In the genomic region with DNA sequence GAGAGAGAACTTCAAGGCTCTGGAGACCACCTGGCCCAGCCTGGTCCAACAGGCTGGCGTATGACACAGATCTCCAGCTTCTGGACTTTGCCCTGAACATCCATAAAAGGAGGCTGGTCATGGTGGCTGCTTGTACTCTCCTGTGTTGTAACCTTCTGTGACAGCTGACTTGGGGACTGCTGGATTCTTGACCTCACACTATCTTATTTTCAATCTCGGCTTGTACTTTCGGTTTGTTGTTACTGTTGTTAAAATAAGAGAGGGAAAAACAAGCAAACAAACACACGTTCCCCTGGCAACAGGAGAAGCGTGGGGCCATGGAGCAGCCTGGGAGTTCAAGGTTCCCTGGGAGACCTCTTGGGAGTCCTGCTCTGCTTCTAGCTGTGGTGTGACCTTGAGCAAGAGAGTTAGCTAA, we compare ENCODE assay signal across 17 mouse cellular contexts. TPM values are rescaled to one million over a fixed set of nuclear protein-coding genes. Genes with fewer than 3 reads are reported as not detected.
DNase-seq lines count a peak whose midpoint lies in the region; ATAC-seq and TF ChIP-seq lines count a peak whose summit lies in the region.
"Had no signal": no experiment of that assay in that cellular context is flagged by ENCODE, and none has a peak within 500 bp of the region (broad histone marks: within the 10 kb centered on the region; RNA-seq: fewer than 3 reads in every experiment).

No protein-coding gene starts in this region.

- no peaks in the 10 kb centered on the region for H3K9me3 ChIP-seq in kidney, embryonic 14.5 days (ENCODE audit: control insufficient read depth, low read length)
- H3K9me3 ChIP-seq in liver, postnatal 0 days (ENCODE audit: low read length): no peaks in the 10 kb centered on the region
- no peaks in the 10 kb centered on the region for H3K9me3 ChIP-seq in forebrain, embryonic 15.5 days
- H3K9me3 ChIP-seq: embryonic facial prominence, embryonic 10.5 days; limb, embryonic 13.5 days; midbrain, embryonic 10.5 days had no signal

- no peak overlapping the region for H3K4me2 ChIP-seq in kidney, embryonic 14.5 days (replicated peaks; ENCODE audit: low read depth, low read length)
- H3K4me2 ChIP-seq in liver, postnatal 0 days (ENCODE audit: low read depth, low read length): no peak overlapping the region
- no peak overlapping the region for H3K4me2 ChIP-seq in forebrain, embryonic 15.5 days (replicated peaks)
- H3K4me2 ChIP-seq: hindbrain, embryonic 14.5 days; limb, embryonic 13.5 days had no signal

- peak; percentile 71 for DNase-seq in CD4-positive helper T cell, adult 2 months (ENCODE audit: low read depth, low spot score)
- DNase-seq in adipocyte (ENCODE audit: low spot score): peak; percentile 52
- DNase-seq in liver, postnatal 0 days: peak; percentile 60
- no peak for DNase-seq in spleen, postnatal 10 days (ENCODE audit: low spot score in 2 of 2)
- DNase-seq in heart, postnatal 4 days: no peak
- DNase-seq: cerebellum, postnatal 10 days; forebrain, postnatal 0 days; heart, adult 18-20 months; lung, postnatal 14 days had no signal

- no peak for TF ChIP-seq CTCF in liver, postnatal 0 days (IDR thresholded peaks at IDR 0.05; ENCODE audit: low read depth)

- H3K4me1 ChIP-seq in kidney, embryonic 14.5 days (ENCODE audit: control insufficient read depth, insufficient read depth, low read length): peaks cover 29% of the 10 kb centered on the region
- H3K4me1 ChIP-seq in liver, postnatal 0 days (ENCODE audit: insufficient read depth): peaks cover 64% of the 10 kb centered on the region
- peaks cover under 1% of the 10 kb centered on the region for H3K4me1 ChIP-seq in forebrain, embryonic 15.5 days

- 0 out of 2 replicates have a peak overlapping the region, but pooled peaks have one; percentile 24 for H3K27ac ChIP-seq in kidney, embryonic 14.5 days (ENCODE audit: low read depth, low read length)
- peak overlapping the region; percentile 81 for H3K27ac ChIP-seq in liver, postnatal 0 days (ENCODE audit: low read depth)
- H3K27ac ChIP-seq in forebrain, embryonic 15.5 days (replicated peaks): no peak overlapping the region
- H3K27ac ChIP-seq: embryonic facial prominence, embryonic 10.5 days; hindbrain, embryonic 14.5 days; left cerebral cortex, adult 2 months; limb, embryonic 13.5 days had no signal

- WGBS in kidney, embryonic 14.5 days: 63% methylated on average over 5 of the region's 5 CpGs
- 67% methylated on average over 5 of the region's 5 CpGs for WGBS in liver, postnatal 0 days (ENCODE audit: insufficient replicate concordance)
- 86% methylated on average over 5 of the region's 5 CpGs for WGBS in forebrain, embryonic 15.5 days

- no peaks in the 10 kb centered on the region for H3K36me3 ChIP-seq in kidney, embryonic 14.5 days (ENCODE audit: control insufficient read depth, insufficient read depth, low read length)
- peaks cover 3% of the 10 kb centered on the region; the same call in 1 of the 2 replicates for H3K36me3 ChIP-seq in liver, postnatal 0 days (replicated peaks; ENCODE audit: insufficient read depth, low read length)
- no peaks in the 10 kb centered on the region for H3K36me3 ChIP-seq in forebrain, embryonic 15.5 days
- H3K36me3 ChIP-seq: embryonic facial prominence, embryonic 10.5 days; limb, embryonic 13.5 days; midbrain, embryonic 10.5 days had no signal

- H3K27me3 ChIP-seq in kidney, embryonic 14.5 days (ENCODE audit: control insufficient read depth, insufficient read depth, low read length): no peaks in the 10 kb centered on the region
- no peaks in the 10 kb centered on the region for H3K27me3 ChIP-seq in liver, postnatal 0 days (ENCODE audit: insufficient read depth, low read length)
- H3K27me3 ChIP-seq in forebrain, embryonic 15.5 days: no peaks in the 10 kb centered on the region
- H3K27me3 ChIP-seq: limb, embryonic 13.5 days had no signal

- ATAC-seq in kidney, embryonic 14.5 days (ENCODE audit: low FRiP score, low TSS enrichment): no peak
- peak; percentile 86 for ATAC-seq in liver, postnatal 0 days
- ATAC-seq in forebrain, embryonic 15.5 days (replicated peaks): no peak
- ATAC-seq: forebrain, postnatal 0 days had no signal

- no peak overlapping the region for H3K9ac ChIP-seq in kidney, embryonic 14.5 days (ENCODE audit: low read depth, low read length)
- H3K9ac ChIP-seq in liver, postnatal 0 days (replicated peaks): no peak overlapping the region
- no peak overlapping the region for H3K9ac ChIP-seq in forebrain, embryonic 15.5 days (replicated peaks)
- H3K9ac ChIP-seq: forebrain, postnatal 0 days; hindbrain, embryonic 14.5 days; limb, embryonic 13.5 days had no signal

- 0 out of 2 replicates have a peak, but pooled peaks have one; percentile 13 for TF ChIP-seq EP300 in liver, postnatal 0 days (IDR thresholded peaks at IDR 0.05; ENCODE audit: low read depth)

- no peak overlapping the region for H3K4me3 ChIP-seq in kidney, embryonic 14.5 days (ENCODE audit: low read length)
- no peak overlapping the region for H3K4me3 ChIP-seq in liver, postnatal 0 days (ENCODE audit: low read depth, low read length)
- H3K4me3 ChIP-seq in forebrain, embryonic 15.5 days: no peak overlapping the region
- H3K4me3 ChIP-seq: embryonic facial prominence, embryonic 10.5 days; erythroblast, embryonic 14.5 days; left cerebral cortex, adult 2 months; limb, embryonic 13.5 days; midbrain, embryonic 10.5 days had no signal

RNA-seq across cellular contexts. Expression of a gene that starts 17.7 kb away (rescaled TPM):
- 17.4 and 27.4 TPM in 2 replicates for polyA plus RNA-seq in kidney, embryonic 14.5 days (2014; fragmentation: Nextera tagmentation; extraction: Ambion mirVana)
- polyA plus RNA-seq in liver, postnatal 0 days (2015; fragmentation: Nextera tagmentation; extraction: Ambion mirVana): 81.0 and 87.7 TPM in 2 replicates
- 17.6 and 19.6 TPM in 2 replicates for polyA plus RNA-seq in forebrain, embryonic 15.5 days (2015; fragmentation: Nextera tagmentation; extraction: Ambion mirVana)
- total RNA-seq in heart, postnatal 4 days (2021): 10 to 100 TPM; 18.4 to 19.7 TPM

Comparison
In these comparisons a context has a peak if more than half of its experiments do, and no peak if none do; other contexts are left out.
1. DNase-seq: peak in CD4-positive helper T cell, adult 2 months (single experiment), adipocyte (single experiment) and liver, postnatal 0 days (single experiment); none in spleen, postnatal 10 days (0 of 2) and heart, postnatal 4 days (single experiment).